Mouse (Mus musculus): ENCODE results near the gene Dpf3. TPM values are rescaled to one million over a fixed set of nuclear protein-coding genes. Genes with fewer than 3 reads are reported as not detected.

The Dpf3 gene
- polyA plus RNA-seq, 1 experiment = 1.6 TPM

DNA sequence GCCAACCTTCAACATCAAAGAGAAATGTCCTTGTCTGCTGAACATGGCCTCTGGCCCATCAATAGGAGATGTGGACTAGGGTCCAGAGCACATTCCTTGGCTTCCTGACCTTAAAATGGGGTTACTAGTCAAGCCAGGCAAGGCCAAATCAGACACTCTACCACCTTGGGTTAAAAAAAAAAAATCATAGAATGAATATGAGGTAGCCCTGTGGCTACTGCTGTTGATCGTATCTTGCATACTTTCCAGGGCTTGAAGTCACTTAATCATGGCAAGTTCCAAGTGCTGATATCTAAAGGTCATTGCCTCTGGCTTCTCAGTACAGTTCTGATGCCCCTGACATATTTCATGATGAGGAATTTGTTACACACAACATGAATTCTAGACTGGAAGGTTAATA, 160.1 kb downstream of the Dpf3 start:
- H3K4me1 ChIP-seq (ENCODE audit: control insufficient read depth, insufficient read depth, insufficient read length) = no peaks in the 10 kb centered on the region
- H3K36me3 ChIP-seq (ENCODE audit: control insufficient read depth, insufficient read depth, low read length) = no peaks in the 10 kb centered on the region
- 92% methylated on average over 1 of the region's 1 CpGs for WGBS
- no peaks in the 10 kb centered on the region for H3K27me3 ChIP-seq (ENCODE audit: control insufficient read depth, insufficient read depth, low read length)
- no peak overlapping the region for H3K4me3 ChIP-seq (ENCODE audit: extremely low read depth, insufficient read depth, insufficient read length)
- TF ChIP-seq POLR2A (IDR thresholded peaks at IDR 0.05; ENCODE audit: low read depth, low read length) (no peak), CTCF (IDR thresholded peaks at IDR 0.05; ENCODE audit: extremely low read depth, insufficient read depth, insufficient read length, insufficient replicate concordance) (no peak)
- DNase-seq (ENCODE audit: low read depth in 1 of 2, low spot score in 2 of 2) = no peak
- H3K27ac ChIP-seq (ENCODE audit: insufficient read depth, low read length) = no peak overlapping the region

- Histone ChIP-seq H3K36me3 (ENCODE audit: control insufficient read depth, insufficient read depth, low read length) (no peaks in the 10 kb centered on the region), H3K27ac (ENCODE audit: insufficient read depth, low read length) (no peak overlapping the region), H3K4me1 (ENCODE audit: control insufficient read depth, insufficient read depth, insufficient read length) (no peaks in the 10 kb centered on the region), H3K4me3 (ENCODE audit: extremely low read depth, insufficient read depth, insufficient read length) (no peak overlapping the region), H3K27me3 (ENCODE audit: control insufficient read depth, insufficient read depth, low read length) (no peaks in the 10 kb centered on the region)
- 89% methylated on average over 3 of the region's 3 CpGs for WGBS
- TF ChIP-seq POLR2A (IDR thresholded peaks at IDR 0.05; ENCODE audit: low read depth, low read length) = no peak
- DNase-seq (ENCODE audit: low read depth in 1 of 2, low spot score in 2 of 2) = no peak
Measured at GRCm38 (mm10) chr12:83320725-83321124, 166.8 kb downstream of the Dpf3 start.

DNA sequence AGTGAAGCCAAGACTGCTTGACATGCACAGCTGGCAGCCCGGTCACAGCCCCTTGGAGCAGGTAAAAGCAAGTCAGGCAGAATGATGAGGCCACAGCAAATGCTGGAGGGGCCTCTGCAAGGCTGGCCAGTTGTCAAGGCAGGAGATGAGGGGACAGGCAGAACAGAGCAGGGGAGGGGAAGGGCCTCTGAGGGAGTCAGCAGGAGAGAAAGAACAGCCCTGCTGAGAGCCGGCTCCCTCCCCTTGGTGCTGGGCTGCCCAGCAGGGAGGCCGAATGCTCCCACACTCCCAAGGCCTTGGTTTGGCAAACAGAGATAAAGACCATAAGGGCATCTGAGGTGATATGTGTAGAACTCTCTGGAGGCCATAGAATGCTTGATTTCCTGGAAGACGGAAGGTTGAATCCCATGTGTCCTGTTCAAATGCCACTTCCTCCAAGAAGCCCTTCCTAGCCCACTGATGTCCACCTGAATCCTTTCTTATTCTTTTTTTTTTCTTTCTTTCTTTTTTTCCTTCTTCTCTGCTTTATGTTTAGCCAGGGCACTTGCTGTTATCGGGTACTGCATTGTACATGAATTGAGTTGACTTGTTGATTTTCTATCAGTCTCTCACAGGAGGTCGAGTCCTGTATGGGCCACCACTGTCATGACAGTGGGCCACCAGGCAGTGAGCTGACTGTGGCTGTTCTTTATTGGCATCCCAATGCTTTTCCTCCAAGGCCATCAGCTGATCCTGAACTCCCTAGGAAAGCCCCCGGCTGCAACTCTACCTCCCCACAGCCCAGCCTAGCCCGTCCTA, 169.7 kb downstream of the Dpf3 start:
- 71% methylated on average over 8 of the region's 8 CpGs for WGBS

DNA sequence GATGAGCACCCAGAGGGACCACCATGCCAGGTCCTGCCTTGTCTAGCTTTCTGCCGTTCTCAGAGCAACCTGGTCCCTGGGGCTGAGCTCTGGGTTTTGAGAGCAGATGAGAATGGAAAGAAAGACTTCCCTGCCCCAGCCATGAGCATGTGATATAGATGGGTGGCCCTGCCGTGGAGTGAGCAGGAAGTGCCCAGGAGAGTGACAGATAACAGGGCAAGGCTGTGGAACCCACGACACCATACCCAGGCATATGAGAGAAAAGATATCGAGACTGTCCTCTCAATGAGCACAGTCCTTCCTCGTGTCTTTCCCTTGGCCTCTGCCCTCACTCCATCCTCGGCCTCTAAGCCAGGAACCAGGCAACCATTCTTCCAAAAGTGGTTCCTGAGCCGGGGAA, 172.8 kb downstream of the Dpf3 start:
- DNase-seq (ENCODE audit: low read depth in 1 of 2, low spot score in 2 of 2) = no peak
- Histone ChIP-seq H3K4me1 (ENCODE audit: control insufficient read depth, insufficient read depth, insufficient read length) (no peaks in the 10 kb centered on the region), H3K36me3 (ENCODE audit: control insufficient read depth, insufficient read depth, low read length) (no peaks in the 10 kb centered on the region), H3K27me3 (ENCODE audit: control insufficient read depth, insufficient read depth, low read length) (no peaks in the 10 kb centered on the region), H3K27ac (ENCODE audit: insufficient read depth, low read length) (no peak overlapping the region), H3K4me3 (ENCODE audit: extremely low read depth, insufficient read depth, insufficient read length) (no peak overlapping the region)
- TF ChIP-seq POLR2A (IDR thresholded peaks at IDR 0.05; ENCODE audit: low read depth, low read length) (no peak), CTCF (IDR thresholded peaks at IDR 0.05; ENCODE audit: extremely low read depth, insufficient read depth, insufficient read length, insufficient replicate concordance) (no peak)
- 67% methylated on average over 7 of the region's 7 CpGs for WGBS

More for the DNA sequence above, 169.7 kb downstream of the Dpf3 start:
- TF ChIP-seq CTCF (IDR thresholded peaks at IDR 0.05; ENCODE audit: extremely low read depth, insufficient read depth, insufficient read length, insufficient replicate concordance) (no peak), POLR2A (IDR thresholded peaks at IDR 0.05; ENCODE audit: low read depth, low read length) (no peak)
- H3K27me3 ChIP-seq (ENCODE audit: control insufficient read depth, insufficient read depth, low read length) = no peaks in the 10 kb centered on the region
- no peak overlapping the region; the same call in 1 of the 2 replicates for H3K27ac ChIP-seq (ENCODE audit: insufficient read depth, low read length)
- no peaks in the 10 kb centered on the region for H3K4me1 ChIP-seq (ENCODE audit: control insufficient read depth, insufficient read depth, insufficient read length)
- no peaks in the 10 kb centered on the region for H3K36me3 ChIP-seq (ENCODE audit: control insufficient read depth, insufficient read depth, low read length)
- no peak overlapping the region for H3K4me3 ChIP-seq (ENCODE audit: extremely low read depth, insufficient read depth, insufficient read length)
- DNase-seq (ENCODE audit: low read depth in 1 of 2, low spot score in 2 of 2) = no peak

DNA sequence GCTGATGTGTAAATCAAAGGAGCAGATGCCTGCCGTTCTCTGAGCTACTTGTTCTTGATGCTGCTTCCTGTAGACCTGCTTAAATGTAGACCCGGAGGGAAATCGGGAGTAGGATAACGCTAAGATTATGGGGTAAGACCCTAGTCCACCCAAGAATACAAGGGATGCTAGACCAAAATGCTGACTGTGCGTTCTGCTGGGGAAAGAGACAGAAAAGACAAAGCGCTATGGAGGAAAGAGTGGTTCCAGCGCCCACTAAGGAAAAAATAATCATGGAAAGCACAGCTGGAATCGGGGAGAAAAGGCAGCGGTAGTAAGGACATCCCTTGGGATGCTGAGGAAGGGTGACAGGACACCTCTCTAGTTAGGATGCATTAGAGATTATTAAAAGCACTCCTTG, 174.7 kb downstream of the Dpf3 start:
- WGBS = 88% methylated on average over 9 of the region's 9 CpGs
- DNase-seq (ENCODE audit: low read depth in 1 of 2, low spot score in 2 of 2) = no peak
- TF ChIP-seq CTCF (IDR thresholded peaks at IDR 0.05; ENCODE audit: extremely low read depth, insufficient read depth, insufficient read length, insufficient replicate concordance) (no peak), POLR2A (IDR thresholded peaks at IDR 0.05; ENCODE audit: low read depth, low read length) (no peak)

DNA sequence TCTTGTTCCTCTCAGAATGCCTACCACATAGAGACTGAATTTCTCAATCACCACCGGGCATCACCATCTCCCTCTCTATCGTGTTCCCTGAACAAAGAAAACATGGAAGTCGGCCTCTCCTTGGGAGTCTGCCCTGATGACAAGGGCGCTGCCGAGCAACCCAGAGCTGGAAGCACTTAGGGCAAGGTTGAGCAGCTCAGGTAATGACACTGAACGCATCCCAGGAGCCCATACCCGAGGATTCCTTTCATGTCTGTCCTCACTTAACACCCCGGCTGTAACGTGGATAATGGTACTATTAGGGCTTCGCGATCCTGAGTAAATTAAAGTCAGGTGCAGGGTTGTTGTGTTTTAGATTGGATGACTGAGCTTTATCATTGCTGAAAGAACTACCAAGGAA, 176.9 kb downstream of the Dpf3 start:
- Histone ChIP-seq H3K36me3 (ENCODE audit: control insufficient read depth, insufficient read depth, low read length) (no peaks in the 10 kb centered on the region), H3K4me3 (ENCODE audit: extremely low read depth, insufficient read depth, insufficient read length) (no peak overlapping the region), H3K27ac (ENCODE audit: insufficient read depth, low read length) (no peak overlapping the region), H3K27me3 (ENCODE audit: control insufficient read depth, insufficient read depth, low read length) (no peaks in the 10 kb centered on the region), H3K4me1 (ENCODE audit: control insufficient read depth, insufficient read depth, insufficient read length) (no peaks in the 10 kb centered on the region)
- no peak for DNase-seq (ENCODE audit: low read depth in 1 of 2, low spot score in 2 of 2)
- TF ChIP-seq POLR2A (IDR thresholded peaks at IDR 0.05; ENCODE audit: low read depth, low read length) (no peak), CTCF (IDR thresholded peaks at IDR 0.05; ENCODE audit: extremely low read depth, insufficient read depth, insufficient read length, insufficient replicate concordance) (no peak)
- 89% methylated on average over 11 of the region's 11 CpGs for WGBS

More for the DNA sequence above, 174.7 kb downstream of the Dpf3 start:
- Histone ChIP-seq H3K4me3 (ENCODE audit: extremely low read depth, insufficient read depth, insufficient read length) (no peak overlapping the region), H3K4me1 (ENCODE audit: control insufficient read depth, insufficient read depth, insufficient read length) (no peaks in the 10 kb centered on the region), H3K27ac (ENCODE audit: insufficient read depth, low read length) (no peak overlapping the region), H3K36me3 (ENCODE audit: control insufficient read depth, insufficient read depth, low read length) (no peaks in the 10 kb centered on the region), H3K27me3 (ENCODE audit: control insufficient read depth, insufficient read depth, low read length) (no peaks in the 10 kb centered on the region)

- 86% methylated on average over 11 of the region's 11 CpGs for WGBS
- TF ChIP-seq POLR2A (IDR thresholded peaks at IDR 0.05; ENCODE audit: low read depth, low read length) = no peak
Measured at GRCm38 (mm10) chr12:83309031-83309804, 178.3 kb downstream of the Dpf3 start.

More at GRCm38 (mm10) chr12:83309031-83309804, 178.3 kb downstream of the Dpf3 start:
- Histone ChIP-seq H3K4me1 (ENCODE audit: control insufficient read depth, insufficient read depth, insufficient read length) (no peaks in the 10 kb centered on the region), H3K27ac (ENCODE audit: insufficient read depth, low read length) (no peak overlapping the region), H3K4me3 (ENCODE audit: extremely low read depth, insufficient read depth, insufficient read length) (no peak overlapping the region), H3K36me3 (ENCODE audit: control insufficient read depth, insufficient read depth, low read length) (no peaks in the 10 kb centered on the region), H3K27me3 (ENCODE audit: control insufficient read depth, insufficient read depth, low read length) (no peaks in the 10 kb centered on the region)
- no peak for DNase-seq (ENCODE audit: low read depth in 1 of 2, low spot score in 2 of 2)
